Mouse (Mus musculus) left cerebral cortex, postnatal 10 days (tissue): ENCODE measurements around the gene Zbtb33. TPM values are rescaled to one million over a fixed set of nuclear protein-coding genes. Genes with fewer than 3 reads are reported as not detected.
A peak's percentile ranks its signal among the peaks of the same experiment; 100 is the strongest.

Source experiments
- DNase-seq, 2 experiments: peaks; one replicate each; pipeline ENCODE4 v3.0.0; 2021 to 2022; ENCODE audit warnings: low spot score in 2 of 2, mixed read lengths in 1 of 2; ENCODE audit errors: extremely low spot score in 1 of 2
- intact Hi-C: fragments of 180-260 bp; cut with DNase I; formaldehyde crosslinking; loops from one replicate; pipeline ENCODE4 v1.15.1; 2025
- total RNA-seq, 2 experiments: library from RNA; stranded (reverse); gene quantifications; 2 replicates each; pipeline ENCODE4 v1.2.3; 2021

The Zbtb33 gene
- total RNA-seq, result 10 to 100 TPM; 21.5 to 21.7 TPM

DNA sequence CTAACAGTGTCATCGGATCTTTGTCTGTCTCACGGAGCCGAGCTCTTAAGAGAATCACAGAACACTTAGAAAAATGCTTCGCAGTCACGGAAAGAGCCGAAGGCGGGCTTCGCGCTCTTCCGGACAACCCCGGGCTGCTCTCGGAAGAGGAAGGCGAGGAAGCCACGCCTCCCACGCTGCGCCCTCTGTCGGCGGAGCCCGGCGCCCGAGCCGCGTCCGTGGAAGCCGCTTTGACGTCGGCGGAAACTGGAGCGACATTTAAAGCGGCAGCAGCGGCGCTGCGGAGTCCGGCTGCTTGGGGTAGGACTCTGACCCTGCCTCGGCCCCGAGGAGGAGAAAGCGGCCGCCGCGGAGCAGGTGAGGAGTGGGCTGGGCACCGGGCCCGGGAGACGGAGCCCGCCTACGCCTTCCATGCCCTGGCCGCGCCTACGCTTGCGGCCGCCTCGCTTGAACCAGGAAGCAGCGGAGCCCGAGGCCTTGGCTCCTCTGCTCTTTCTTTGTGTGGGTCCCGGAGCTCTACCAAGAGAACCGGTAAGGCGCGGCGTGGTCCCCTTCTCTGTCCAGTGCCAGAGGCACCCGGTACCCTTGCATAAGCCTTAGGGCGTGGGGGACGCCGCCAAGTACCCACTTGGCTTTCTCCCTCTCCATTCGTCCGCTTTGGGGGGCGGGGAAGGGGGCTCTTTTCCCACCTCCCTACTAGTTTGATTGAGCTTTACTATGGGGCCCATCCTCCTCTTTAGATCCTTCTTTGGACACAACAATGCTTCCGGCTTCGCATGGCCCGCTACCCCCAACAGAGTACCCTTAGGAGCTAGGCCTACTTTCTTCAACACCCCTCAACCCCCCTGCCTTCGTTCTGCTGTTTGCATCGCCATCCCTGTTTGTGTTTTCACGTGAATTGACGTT, at the start of gene Zbtb33:
Zbtb33 (plus strand) TSS at position 242 of the 906 bp plus-strand sequence.
- intact Hi-C loops, result loop anchor here (10.0 kb wide), 1 partner anchor 245 kb away; no protein-coding TSS in a partner anchor
- peak; percentile 72 to 89 for DNase-seq

DNA sequence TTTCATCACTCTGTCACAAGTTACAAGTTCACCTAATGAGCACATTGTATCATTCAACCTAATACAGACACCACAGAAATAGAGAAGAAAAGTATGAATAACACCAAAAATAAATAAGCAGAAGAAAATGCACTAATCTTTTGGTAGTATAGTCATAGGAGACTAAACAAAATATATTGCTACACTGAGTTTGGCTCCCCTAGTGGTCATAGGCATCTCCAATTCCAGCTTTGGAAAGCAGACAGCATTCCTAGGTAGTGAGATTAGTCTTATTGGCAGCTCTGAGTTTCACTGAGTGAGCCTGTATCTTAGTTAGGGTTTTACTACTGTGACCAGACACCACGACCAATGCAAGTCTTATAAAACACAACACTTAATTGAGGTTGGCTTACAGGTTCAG, 30.5 kb upstream of the Zbtb33 start:
- no peak for DNase-seq
- intact Hi-C loops, result no loop called here

DNA sequence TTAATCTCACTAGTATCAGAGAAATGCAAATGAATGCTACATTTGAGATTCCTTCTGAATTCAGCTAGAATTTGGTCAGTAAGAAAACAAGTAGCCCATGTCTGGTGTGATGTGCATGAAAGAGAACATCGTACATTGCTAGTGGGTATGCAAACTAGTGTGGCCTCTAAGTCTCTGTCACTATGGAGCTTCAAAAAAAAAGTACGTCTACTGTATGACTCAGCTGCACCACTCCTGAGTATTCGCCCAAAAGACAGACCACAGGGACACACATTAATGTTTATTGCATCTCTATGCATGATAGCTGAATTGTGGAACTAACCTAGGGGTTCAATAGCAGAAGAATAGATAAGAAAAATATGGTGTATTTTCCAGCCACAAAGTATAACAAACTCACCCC, 24.3 kb upstream of the Zbtb33 start:
- no peak for DNase-seq
- intact Hi-C loops, result no loop called here

DNA sequence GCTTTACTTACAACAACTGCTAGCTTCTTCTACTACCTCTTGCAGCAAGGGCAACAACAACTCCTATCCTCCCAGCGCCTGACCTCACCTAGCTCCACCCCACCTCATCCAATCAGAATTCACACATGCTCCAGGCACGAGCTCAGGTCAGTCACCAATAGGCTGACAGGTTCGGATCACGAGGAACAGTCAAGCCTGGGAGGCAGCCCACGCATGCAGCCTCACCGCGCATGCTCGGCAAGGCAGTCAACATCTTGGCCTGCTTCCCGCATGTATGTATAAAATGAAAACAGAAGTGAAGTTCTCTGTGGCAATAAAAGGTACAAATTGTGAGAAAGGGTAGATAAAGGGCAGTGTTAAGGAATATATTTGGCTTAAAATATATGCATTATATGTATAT, 23.5 kb upstream of the Zbtb33 start:
- intact Hi-C loops, result no loop called here
- DNase-seq, result no peak

DNA sequence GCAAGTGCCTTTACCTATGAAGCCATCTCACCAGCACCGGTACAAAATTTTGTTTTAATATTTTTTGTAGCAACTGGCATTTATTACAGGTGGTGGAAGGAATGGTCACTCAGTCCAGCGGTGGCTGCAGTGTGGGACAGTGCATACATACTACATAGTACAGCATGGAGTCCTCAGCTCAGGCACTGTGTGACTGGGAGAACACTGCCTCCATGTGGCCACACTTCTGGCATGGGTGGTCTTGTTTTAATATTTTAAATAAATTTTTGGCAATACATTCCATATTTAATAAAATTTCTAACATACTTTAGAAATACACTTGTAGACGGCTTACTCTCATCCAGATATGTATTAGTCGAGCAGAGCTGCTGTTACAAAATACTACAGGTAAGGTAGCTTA, 23.0 kb upstream of the Zbtb33 start:
- no peak for DNase-seq
- intact Hi-C loops, result no loop called here

DNA sequence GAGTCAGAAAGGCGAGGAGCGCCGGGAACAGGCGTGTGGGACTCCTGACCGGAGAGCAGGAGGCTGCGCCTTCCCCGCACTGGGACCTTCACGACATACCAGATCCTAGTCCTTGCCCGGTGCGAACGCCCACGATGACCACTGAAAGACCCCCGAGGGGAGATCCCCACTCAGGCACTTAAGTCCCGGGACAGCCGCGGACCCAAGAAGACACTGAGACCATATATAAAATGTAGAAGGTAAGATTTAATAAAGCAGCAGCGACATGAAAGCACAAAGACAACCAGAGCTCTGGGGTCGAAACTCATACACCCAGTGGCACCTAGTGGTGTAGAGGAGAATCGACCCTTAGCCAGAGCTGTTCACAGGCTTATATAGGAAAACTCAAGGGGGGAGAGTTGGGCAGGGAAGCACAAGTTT, 9.7 kb upstream of the Zbtb33 start:
- peak; percentile 26 to 30 for DNase-seq
- intact Hi-C loops, result loop anchor here (10.0 kb wide), 1 partner anchor 95 kb away; the partner anchor contains the start of gene Rhox11

DNA sequence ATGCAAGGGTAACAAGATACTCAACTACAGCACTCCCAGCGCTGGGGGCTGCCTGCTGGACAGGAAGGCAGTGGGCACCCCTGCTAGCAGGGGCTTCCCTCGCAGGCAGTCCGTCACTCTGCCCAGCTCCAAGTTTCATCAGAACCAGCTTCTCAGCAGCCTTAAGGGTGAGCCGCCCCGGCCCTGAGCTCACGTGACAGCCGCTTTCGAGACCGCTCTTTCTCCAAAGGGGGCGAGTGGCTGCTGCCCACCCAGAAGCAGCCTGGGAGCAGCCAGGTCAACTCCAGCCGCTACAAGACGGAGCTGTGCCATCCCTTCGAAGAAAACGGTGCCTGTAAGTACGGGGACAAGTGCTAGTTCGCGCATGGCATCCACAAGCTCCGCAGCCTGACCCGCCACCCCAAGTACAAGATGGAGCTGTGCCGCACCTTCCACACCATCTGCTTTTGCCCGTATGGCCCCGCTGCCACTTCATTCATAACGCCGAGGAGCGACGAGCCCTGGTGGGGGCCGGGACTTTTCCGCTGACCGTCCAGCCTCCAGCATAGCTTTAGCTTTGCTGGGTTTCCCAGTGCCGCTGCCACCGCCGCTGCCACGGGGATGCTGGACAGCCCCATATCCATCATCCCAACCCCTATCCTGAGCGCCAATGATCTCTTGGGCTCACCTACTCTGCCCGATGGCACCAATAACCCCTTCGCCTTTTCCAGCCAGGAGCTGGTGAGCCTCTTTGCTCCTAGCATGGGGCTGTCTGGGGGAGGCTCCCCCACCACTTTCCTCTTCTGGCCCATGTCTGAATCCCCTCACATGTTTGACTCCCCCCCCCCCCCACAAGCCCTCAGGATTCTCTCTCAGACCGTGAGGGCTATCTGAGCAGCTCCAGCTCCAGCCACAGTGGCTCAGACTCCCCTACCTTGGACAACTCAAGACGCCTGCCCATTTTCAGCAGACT, 8.7 kb upstream of the Zbtb33 start:
- DNase-seq, result no peak
- intact Hi-C loops, result no loop called here

DNA sequence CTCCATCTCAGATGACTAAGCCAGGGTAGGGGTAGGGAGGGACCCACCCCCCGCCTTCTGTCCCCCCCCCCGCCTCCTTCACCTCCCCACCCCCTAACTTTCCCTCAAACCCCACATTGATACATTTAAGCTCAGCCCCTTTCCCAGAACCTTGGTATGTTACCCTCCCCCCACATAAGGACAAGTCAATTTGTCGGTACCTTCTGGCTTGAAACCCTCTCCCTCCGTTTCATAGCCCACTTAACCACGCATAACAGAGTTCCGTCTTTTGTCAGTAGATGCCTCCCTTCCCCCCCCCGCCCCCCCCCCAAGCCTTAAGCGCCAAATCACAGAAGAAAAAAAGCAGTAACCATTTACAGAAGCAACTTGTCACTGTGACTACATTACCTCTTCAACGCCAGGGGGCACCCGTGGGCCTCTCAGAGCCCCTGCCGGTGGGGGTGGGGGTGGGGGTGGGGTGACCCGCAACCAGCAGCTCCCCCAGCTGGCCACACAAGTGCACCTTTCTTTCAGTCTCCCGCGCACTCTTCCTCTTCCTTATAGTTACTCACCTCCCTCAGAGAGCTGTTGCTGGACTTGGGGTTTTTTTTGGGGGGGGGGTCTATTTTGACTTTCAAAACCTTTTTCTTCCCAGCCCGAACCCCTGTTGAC, 7.9 kb upstream of the Zbtb33 start:
- intact Hi-C loops, result no loop called here
- peak; percentile 24 to 77 for DNase-seq

DNA sequence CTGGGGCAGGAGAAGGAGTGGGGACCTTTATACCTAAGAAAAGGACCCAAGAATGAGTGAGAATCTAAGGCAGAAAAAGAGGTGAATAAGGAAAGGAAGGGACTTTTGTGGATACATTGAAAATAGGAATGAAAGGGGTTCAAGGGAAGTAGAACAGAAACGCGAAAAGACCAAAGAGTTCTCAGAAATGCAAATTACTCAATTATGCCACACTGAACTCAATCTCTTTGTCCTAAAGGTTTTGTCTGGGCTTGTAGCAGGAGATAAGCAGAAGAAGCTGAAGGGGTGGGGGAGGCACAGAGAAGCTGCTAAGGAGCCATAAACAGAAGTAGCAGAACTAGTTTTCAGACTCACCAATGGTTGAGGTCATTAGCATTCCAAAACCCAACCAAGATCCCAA, 4.1 kb upstream of the Zbtb33 start:
- no peak for DNase-seq
- intact Hi-C loops, result no loop called here

DNA sequence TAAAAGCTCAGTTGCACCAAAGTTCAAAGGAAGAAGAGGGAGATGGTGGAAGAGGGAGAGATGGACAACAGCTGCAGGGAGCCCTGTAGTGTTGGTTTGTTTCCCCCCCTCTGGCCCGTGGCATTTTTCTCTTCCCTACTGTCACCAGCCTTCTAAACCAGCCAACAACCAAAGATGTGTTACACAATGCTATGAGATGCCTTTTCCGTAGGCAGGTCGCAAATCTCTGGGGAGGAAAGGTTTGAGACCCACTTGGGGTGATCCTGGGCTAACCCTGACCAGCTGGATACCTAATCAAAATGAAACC, 818 bp downstream of the Zbtb33 start:
- intact Hi-C loops, result loop anchor here (10.0 kb wide), 1 partner anchor 244 kb away; no protein-coding TSS in a partner anchor
- no peak for DNase-seq

DNA sequence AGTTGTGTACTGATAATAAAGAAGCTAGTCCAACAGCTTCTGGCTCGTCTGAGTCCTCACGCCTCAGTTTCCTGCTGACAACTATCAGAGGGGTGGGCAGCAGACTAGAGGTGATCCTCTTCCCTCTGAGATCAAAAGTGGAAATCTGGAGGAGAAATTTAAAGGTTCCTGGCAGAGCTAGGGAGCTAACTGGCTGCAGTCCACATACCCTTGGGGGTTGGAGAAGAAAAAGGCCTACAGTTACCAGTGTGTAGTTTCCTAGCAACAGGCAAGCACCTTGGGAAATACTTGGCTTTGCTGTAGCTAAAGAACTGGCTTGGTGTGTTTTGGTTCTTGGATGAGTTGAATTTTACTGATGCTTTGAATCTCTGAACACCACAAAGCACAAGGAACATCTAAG, 12.2 kb downstream of the Zbtb33 start:
- intact Hi-C loops, result no loop called here
- peak in 1 of 2 experiments; percentile 21 for DNase-seq

DNA sequence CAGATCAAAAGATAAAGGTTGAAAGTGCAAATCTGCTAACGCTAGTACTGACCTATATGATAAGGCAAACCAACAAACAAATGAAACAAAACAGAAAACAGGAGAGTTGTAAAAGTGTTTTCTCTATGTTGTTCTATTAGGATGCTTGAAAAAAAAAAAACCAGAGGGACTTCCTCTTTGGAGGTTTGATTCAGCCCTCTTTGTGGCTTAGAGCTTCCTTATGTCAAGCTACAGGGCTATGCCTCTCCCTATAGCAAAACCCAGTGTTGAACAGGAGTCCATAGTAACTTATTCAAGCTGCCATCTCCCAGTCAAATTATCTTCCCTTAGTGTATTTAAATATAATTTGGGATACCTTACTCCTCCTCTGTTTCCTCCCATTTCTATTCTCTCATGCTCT, 17.8 kb downstream of the Zbtb33 start:
- no peak for DNase-seq
- intact Hi-C loops, result no loop called here

DNA sequence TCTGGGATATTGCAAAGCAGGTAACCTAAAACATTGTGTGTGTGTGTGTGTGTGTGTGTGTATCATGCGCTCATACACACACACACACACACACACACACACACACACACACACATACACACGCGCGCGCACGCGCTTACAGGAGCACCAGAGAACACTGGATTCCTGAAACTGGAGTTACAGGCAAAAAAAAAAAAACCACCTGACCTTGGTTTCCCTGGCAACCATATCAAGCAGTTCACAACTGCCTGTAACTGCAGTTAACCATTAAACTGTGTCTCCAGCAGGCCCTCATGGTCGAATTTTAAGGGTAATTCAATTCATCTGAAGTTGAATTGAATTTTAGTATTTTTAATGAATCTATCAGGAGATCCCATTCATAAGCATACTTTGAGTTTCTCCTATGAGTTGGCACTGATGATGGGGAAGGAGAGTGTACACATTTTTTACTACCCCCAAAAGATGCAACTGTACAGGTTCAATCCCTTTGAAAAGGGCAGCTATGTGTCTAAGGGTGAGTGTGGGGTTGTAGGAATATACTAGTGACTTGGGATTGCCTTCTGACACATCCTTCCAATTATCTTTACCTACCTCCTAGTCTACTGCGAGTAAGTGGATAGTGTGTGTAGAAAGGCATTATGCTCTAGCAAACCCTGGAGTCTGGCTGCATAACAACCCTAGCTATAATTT, 27.5 kb downstream of the Zbtb33 start:
- intact Hi-C loops, result no loop called here

DNA sequence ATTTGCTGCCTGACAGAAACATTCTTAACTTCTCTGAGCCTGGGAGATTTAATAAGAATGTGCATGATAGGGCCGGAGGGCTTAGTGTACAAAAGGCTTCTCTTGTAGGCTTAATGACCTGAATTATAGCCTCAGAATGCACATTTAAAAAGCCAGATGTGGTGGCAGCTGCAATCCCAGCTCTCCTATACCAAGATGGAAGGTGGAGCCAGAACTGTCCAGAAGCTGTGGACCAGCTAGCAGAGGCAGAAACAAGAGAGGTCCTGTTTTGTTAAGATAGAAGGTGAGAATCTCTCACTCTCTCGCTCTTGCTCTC, 28.0 kb downstream of the Zbtb33 start:
- intact Hi-C loops, result no loop called here
- no peak for DNase-seq

More for the DNA sequence above, 27.5 kb downstream of the Zbtb33 start:
- no peak for DNase-seq

DNA sequence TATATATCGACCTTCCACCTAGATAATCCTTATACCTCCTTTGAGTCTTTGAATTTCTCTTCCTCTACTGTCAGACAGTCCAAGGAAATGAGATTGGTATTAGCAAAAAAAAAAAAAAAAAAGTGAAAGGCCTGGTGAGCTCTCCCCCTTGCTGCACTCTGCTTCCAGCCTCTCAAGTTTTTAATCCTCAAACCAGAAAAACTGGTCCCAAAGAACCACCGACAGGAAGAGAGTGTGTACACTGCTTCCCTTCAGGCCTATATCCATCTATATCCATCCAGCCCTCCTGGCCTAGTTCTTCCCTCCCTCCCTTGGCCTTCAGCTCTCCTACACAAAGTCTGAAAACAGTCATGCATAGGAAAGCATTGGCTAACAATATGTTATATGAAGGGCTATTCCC, 33.2 kb downstream of the Zbtb33 start:
- intact Hi-C loops, result no loop called here

DNA sequence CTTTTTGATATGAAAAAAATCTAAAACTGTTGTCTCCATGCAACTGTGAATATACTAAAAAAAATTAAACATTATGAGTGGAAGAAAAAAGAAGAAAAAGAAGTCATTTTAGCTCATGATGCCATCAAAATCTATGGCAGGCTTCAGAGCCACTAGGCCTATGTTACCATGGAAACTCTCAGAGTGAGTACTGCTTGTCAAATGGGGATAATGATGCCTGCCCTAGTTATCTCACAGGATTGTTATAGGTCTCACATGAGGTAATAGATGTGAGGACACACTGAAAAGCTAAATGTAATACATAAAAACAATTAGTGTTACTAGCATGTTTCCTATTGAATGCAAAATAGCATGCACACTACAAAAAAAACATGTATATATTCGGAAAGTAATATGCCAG, 40.3 kb downstream of the Zbtb33 start:
- intact Hi-C loops, result no loop called here
- no peak for DNase-seq

More for the DNA sequence above, 33.2 kb downstream of the Zbtb33 start:
- no peak for DNase-seq

DNA sequence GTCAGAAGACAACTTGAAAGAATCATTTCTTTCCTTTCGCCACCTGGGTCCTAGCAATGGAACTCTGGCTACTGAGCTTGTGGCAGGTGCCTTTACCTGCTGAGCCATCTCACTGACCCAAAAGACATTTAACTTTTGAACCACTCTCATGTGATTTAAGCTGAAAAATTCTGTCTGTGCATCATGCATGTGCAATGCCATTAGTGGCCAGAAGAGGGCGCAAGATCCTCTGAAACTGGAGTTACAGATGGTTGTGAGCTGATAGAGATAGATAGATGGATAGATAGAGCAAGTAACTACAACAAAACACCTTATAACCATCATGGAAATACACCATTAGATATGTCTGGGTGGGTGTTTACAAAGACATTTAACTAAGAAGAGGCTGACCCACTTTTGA, 48.1 kb downstream of the Zbtb33 start:
- DNase-seq, result peak in 1 of 2 experiments; percentile 29
- intact Hi-C loops, result no loop called here
